Mouse (Mus musculus) spleen, adult 12 weeks (tissue): ENCODE results near the gene Rhebl1.
"Not testable (repeated sequence)": the region's sequence is repeated elsewhere in the genome, so short reads cannot be mapped to it uniquely, and the experiment has no call there.

Experiments used
- DNase-seq: peaks from one replicate; pipeline ENCODE4 v3.0.0; 2022; ENCODE audit warnings: low spot score

The Rhebl1 gene

GRCm38 (mm10) chr15:98893940-98894745, at the start of gene Rhebl1:
Rhebl1 (minus strand) TSS chr15:98894540.
- DNase-seq, result no peak

GRCm38 (mm10) chr15:98943133-98943532, 48.8 kb upstream of the Rhebl1 start:
- DNase-seq, result no peak

- DNase-seq, result no peak
These were observed 47.7 kb upstream of the Rhebl1 start for GRCm38 (mm10) chr15:98942081-98942480.

GRCm38 (mm10) chr15:98941539-98941938, 47.2 kb upstream of the Rhebl1 start:
- DNase-seq, result no peak

- no peak for DNase-seq
These were observed 46.5 kb upstream of the Rhebl1 start for GRCm38 (mm10) chr15:98940816-98941215.

GRCm38 (mm10) chr15:98934217-98934839, 40.0 kb upstream of the Rhebl1 start, which contains the start of gene Tuba1b:
Tuba1b (minus strand) TSS chr15:98934565.
- peak; percentile 87 for DNase-seq

- peak; percentile 89 for DNase-seq
These were observed 39.5 kb upstream of the Rhebl1 start for GRCm38 (mm10) chr15:98933833-98934216.

- DNase-seq, result not testable (repeated sequence)
These were observed 38.8 kb upstream of the Rhebl1 start for GRCm38 (mm10) chr15:98933004-98933671.

- no peak for DNase-seq
These were observed 36.7 kb upstream of the Rhebl1 start for GRCm38 (mm10) chr15:98930998-98931397.

- DNase-seq, result no peak
These were observed 35.8 kb upstream of the Rhebl1 start for GRCm38 (mm10) chr15:98930017-98930734.

GRCm38 (mm10) chr15:98928598-98929240, 34.4 kb upstream of the Rhebl1 start:
- DNase-seq, result no peak

- no peak for DNase-seq
These were observed 33.2 kb upstream of the Rhebl1 start for GRCm38 (mm10) chr15:98927566-98927965.

- no peak for DNase-seq
These were observed 30.3 kb upstream of the Rhebl1 start for GRCm38 (mm10) chr15:98924682-98925081.

GRCm38 (mm10) chr15:98923031-98923537, 28.7 kb upstream of the Rhebl1 start:
- no peak for DNase-seq

GRCm38 (mm10) chr15:98922581-98922980, 28.2 kb upstream of the Rhebl1 start:
- no peak for DNase-seq

- DNase-seq, result no peak
These were observed 27.2 kb upstream of the Rhebl1 start for GRCm38 (mm10) chr15:98921510-98921909.

GRCm38 (mm10) chr15:98918499-98918895, 24.2 kb upstream of the Rhebl1 start:
- not testable (repeated sequence) for DNase-seq

GRCm38 (mm10) chr15:98917538-98918498, 23.5 kb upstream of the Rhebl1 start, which contains the start of gene Lmbr1l:
Lmbr1l (minus strand) TSS chr15:98918231.
- peak; percentile 96 for DNase-seq

GRCm38 (mm10) chr15:98917091-98917490, 22.8 kb upstream of the Rhebl1 start:
- DNase-seq, result no peak

GRCm38 (mm10) chr15:98916016-98916415, 21.7 kb upstream of the Rhebl1 start:
- no peak for DNase-seq
